Mouse (Mus musculus): ENCODE results near the gene AU022751. TPM values are rescaled to one million over a fixed set of nuclear protein-coding genes. Genes with fewer than 3 reads are reported as not detected.

The AU022751 gene
- total RNA-seq (2021) (not detected), polyA plus RNA-seq (2012; rRNA removed) (not detected in 2 replicates)
- long read RNA-seq: 0 reads

DNA sequence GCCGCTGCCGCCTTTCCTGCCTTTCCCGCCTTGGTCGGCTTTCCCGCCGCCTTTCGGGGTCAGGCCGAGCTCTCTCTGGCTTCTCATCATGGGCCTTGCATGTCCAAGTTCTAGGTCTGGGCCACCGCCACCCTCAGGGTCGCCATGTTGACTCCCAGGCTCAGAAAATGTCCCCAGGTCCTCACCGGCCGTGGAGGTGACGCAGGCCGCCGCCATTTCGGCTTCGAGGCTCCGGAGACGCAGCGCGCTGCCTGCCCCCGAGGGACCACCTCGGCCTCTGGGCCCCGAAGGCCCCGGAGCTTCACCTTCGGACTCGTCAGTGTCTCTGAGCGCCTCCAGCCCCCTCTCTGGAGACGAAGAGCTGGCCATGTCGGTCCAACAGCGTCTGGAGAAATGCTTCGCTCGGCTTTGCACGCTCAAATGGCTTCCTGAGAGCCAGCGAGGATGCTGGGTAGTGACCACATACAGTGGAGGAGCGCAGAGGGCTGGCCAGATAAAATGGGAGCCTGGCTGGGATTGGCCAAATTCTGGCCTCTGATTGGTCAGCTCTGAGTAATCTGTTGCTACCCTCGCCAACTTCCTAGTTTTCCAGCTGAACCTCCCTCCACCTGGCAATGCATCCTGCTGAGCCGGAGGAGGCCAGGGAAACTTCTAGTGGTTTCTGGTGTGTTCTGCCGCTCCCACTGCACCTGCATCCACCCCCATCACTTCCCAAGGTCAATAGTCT is at the start of gene AU022751:
Gene AU022751, minus strand, starts transcription at position 466 of the 727 bp plus-strand sequence.
- no peak for DNase-seq

DNA sequence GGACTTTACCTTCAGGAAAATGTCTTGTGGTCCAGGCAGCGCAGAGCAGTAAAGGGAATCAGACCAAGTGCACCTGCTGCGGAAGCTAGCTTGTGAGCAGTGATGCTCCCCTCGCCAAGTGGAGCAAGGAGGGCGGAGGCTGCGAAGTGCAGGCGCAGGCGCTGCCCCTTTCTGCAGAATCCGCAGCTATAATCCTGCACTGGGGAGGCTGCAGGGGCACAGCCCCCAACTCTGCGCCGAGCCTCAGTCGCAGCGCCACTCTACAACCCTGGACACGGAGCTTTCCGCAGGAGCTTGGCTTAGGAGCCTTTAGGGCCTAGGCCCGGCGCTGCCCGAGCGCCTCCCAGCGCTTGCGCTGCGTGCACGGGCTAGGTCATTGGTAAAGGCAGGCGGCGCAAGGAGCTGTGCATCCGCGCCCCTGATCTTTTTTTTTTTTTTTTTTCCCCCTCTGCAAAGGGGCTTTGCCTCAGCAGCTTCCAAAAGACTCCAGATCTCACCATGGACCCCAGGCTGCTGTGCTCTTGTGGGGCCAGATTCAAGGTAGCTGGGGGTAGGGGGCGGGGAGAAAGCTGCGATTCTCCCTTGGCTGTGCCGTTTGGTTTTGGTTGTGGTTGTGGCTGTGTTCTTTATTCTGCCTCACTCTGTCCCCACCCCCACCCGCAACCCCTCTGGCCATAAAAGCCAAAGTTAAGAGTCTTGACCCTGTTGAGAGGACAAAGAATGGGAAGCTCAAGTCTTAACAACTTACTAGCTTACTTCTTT is 9.0 kb upstream of the AU022751 start:
- DNase-seq: peak; percentile 56

DNA sequence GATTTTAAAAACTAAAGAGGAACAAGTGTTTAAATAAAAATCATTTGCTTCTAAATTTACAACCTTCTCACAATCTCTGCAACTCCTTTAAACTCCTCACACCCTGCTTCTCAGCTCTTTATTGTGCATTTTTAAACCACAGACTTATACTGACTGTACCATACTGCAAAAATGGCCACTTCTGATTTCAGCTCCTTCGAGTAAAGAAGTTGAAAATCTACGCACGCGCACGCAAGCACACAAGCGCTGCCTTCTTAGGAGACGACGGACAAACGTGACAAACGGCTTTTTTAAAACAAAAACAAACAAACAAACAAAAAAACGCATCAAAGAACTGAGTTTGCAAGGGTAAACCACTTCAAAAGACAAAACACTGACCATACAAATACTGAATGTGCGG is 8.3 kb upstream of the AU022751 start:
- no peak for DNase-seq

DNA sequence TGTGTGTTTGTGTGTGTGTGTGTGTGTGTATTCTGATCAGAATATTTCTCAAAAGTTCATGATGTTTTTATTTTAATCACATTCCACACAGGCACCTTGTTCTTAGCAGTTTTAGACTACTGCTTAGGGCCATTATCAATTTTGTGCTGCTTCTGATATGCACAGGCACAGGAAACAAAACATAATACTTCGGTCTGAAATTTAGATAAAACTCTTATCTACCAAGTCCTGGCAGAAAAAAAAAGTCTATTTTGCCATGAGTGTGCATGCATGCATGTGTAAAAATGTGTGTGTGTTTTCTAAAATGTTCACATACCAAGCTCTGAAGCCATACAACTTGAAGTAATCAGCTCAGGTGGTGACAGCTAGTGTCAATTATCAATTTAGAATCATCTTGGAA is 21.7 kb downstream of the AU022751 start:
- DNase-seq: no peak

DNA sequence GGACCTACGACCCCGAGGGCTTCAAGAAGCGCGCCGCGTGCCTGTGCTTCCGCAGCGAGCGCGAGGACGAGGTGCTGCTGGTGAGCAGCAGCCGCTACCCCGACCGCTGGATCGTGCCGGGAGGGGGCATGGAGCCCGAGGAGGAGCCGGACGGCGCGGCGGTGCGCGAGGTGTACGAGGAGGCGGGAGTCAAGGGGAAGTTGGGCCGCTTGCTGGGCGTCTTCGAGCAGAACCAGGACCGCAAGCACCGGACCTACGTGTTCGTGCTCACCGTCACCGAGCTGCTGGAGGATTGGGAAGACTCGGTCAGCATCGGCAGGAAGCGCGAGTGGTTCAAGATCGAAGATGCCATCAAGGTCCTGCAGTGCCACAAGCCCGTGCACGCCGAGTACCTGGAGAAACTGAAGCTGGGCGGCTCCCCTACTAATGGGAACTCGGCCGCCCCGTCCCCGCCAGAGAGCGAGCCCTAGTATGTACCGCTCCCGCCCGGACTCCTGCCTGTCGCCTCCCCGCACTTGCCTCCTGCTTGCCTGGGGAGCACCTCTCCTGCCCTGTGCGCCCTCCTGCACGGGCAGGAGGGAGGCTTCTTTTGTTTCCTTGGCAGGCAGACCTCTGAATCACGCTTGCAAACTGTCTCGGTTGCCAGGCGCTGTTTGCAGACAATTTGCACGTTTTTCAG is 35.1 kb downstream of the AU022751 start:
- DNase-seq: peak; percentile 24

DNA sequence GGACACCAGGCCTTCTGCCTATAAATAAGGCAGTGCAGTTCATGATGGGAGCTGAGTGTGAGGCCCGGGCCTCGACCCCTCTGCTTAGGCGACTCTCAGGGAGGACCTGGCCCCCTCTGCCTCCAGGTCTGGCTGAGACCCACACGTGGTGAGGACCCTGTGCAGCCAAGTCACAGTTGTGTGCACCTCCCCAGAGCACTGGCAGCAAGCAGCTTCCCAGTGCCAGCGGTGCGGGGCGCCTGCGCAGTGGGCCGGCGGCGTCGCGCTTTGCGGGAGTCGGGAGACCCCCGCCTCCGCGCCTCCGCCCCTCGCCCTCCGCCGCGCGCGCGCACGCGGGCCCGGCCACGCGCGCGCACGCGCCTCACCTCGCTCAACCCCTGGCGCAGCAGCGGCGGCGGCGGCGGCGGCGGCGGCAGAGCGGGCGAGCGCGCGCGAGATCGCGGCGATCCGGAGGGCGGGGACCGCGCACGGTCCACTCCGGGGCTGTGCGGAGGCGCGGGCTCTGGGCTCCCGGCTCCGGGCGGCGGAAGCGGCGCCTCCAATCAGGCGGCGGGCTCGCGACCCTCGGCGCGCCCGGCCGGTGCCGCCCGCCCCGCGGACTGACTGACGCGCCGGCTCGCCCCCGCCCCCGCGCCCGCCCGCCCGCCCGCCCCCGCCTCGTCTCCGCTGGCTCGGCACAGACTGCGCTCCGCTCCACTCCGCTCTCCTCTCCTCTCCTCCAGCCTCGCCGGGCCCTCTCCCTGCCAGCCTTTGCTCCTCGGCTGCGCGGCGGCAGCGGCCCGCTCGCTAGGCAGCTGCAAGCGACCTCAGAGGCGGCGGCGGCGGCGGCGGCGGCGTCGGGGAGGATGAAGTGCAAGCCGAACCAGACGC is 35.9 kb downstream of the AU022751 start, which contains the start of gene Nudt11:
Gene Nudt11, plus strand, starts transcription at position 388 of the 870 bp plus-strand sequence.
- DNase-seq: peak; percentile 56

Small RNA genes lying within 50 kb of the gene (microRNA-seq; reads per million reads assigned to microRNA genes)
- 0 reads per million in 2 experiments for gene Gm27360

Other genes starting within 250 kb of the AU022751 start
- 10 to 100 TPM in 1 of 2 experiments, 1 to 10 TPM in 1; 4.8 to 11.9 TPM for gene Nudt11, start 36.0 kb downstream of the AU022751 start, total RNA-seq (2021)
- gene Nudt11, start 36.0 kb downstream of the AU022751 start, polyA plus RNA-seq (2012; rRNA removed): 6.3 and 8.0 TPM in 2 replicates
- gene Nudt10, start 89.6 kb upstream of the AU022751 start, total RNA-seq (2021): 1 to 10 TPM; 2.7 to 5.6 TPM
- 3.5 and 4.6 TPM in 2 replicates for gene Nudt10, start 89.6 kb upstream of the AU022751 start, polyA plus RNA-seq (2012; rRNA removed)
- gene Bmp15, start 237.3 kb upstream of the AU022751 start, total RNA-seq (2021): under 1 TPM; 0.10 to 0.26 TPM
- gene Bmp15, start 237.3 kb upstream of the AU022751 start, polyA plus RNA-seq (2012; rRNA removed): 0.04 TPM in 1 of 2 replicates, not detected in the other

Measured in adrenal gland, adult 2 months (tissue).